Mouse (Mus musculus): ENCODE data around the gene Fam180a. TPM values are rescaled to one million over a fixed set of nuclear protein-coding genes. Genes with fewer than 3 reads are reported as not detected.

Fam180a gene
- total and polyA plus RNA-seq, 2 experiments, result 0.11 to 1.7 TPM

GRCm38 (mm10) chr6:35338640-35339039, 12.7 kb upstream of the Fam180a start:
- TF ChIP-seq POLR2A (IDR thresholded peaks at IDR 0.05; ENCODE audit: extremely low read depth, insufficient read depth, low read length) (no peak), CTCF (IDR thresholded peaks at IDR 0.05; ENCODE audit: low read depth, low read length) (no peak)

DNA sequence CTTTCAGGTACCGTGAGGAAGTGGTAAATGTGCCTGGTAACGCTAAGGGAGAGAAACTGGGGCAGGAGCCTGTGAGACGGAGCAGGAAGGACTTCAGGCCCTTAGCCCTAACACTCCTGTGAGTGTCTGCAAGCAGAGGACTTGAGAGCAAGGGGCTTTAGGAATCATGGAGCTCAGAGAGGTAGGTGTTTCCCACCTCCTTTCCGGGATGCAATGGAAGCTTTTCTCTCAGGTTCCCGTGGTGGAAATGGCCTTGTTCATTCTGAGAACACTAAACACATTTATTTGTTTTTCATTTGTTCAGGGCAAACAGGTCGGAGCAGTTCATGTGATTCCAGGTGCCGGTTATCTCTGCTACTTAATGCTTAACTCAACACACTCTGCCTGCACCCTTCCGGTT, 11.9 kb upstream of the Fam180a start:
- no peaks in the 10 kb centered on the region for H3K79me2 ChIP-seq (ENCODE audit: control insufficient read depth, insufficient read depth, low read length)
- no peak overlapping the region for H3K27ac ChIP-seq (replicated peaks; ENCODE audit: insufficient read depth, low read depth, low read length)
- TF ChIP-seq POLR2A (IDR thresholded peaks at IDR 0.05; ENCODE audit: extremely low read depth, insufficient read depth, low read length), result no peak
- TF ChIP-seq CTCF (IDR thresholded peaks at IDR 0.05; ENCODE audit: low read depth, low read length), result no peak
- DNase-seq (ENCODE audit: extremely low read depth, low read depth, low spot score), result peak; percentile 28
- no peaks in the 10 kb centered on the region for H3K4me1 ChIP-seq (ENCODE audit: control insufficient read depth, insufficient read depth, low read length)
- no peaks in the 10 kb centered on the region for H3K36me3 ChIP-seq (ENCODE audit: control insufficient read depth, insufficient read depth, low read length)
- no peaks in the 10 kb centered on the region for H3K27me3 ChIP-seq (ENCODE audit: control insufficient read depth, insufficient read depth, low read length)
- 49% methylated on average over 8 of the region's 8 CpGs for WGBS
- no peak overlapping the region for H3K4me3 ChIP-seq (ENCODE audit: insufficient read depth, low read depth, low read length)
- H3K9ac ChIP-seq (ENCODE audit: low read depth, low read length), result no peak overlapping the region

More at GRCm38 (mm10) chr6:35338640-35339039, 12.7 kb upstream of the Fam180a start:
- Histone ChIP-seq H3K36me3 (ENCODE audit: control insufficient read depth, insufficient read depth, low read length) (no peaks in the 10 kb centered on the region), H3K79me2 (ENCODE audit: control insufficient read depth, insufficient read depth, low read length) (no peaks in the 10 kb centered on the region), H3K4me3 (ENCODE audit: insufficient read depth, low read depth, low read length) (no peak overlapping the region), H3K27me3 (ENCODE audit: control insufficient read depth, insufficient read depth, low read length) (no peaks in the 10 kb centered on the region), H3K9ac (ENCODE audit: low read depth, low read length) (no peak overlapping the region), H3K27ac (replicated peaks; ENCODE audit: insufficient read depth, low read depth, low read length) (no peak overlapping the region), H3K4me1 (ENCODE audit: control insufficient read depth, insufficient read depth, low read length) (no peaks in the 10 kb centered on the region)
- DNase-seq (ENCODE audit: extremely low read depth, low read depth, low spot score), result no peak
- 59% methylated on average over 3 of the region's 3 CpGs for WGBS

- DNase-seq (ENCODE audit: extremely low read depth, low read depth, low spot score), result peak; percentile 84
- TF ChIP-seq POLR2A (IDR thresholded peaks at IDR 0.05; ENCODE audit: extremely low read depth, insufficient read depth, low read length) (no peak), CTCF (IDR thresholded peaks at IDR 0.05; ENCODE audit: low read depth, low read length) (no peak)
- no peak overlapping the region for H3K4me3 ChIP-seq (ENCODE audit: insufficient read depth, low read depth, low read length)
- H3K27ac ChIP-seq (replicated peaks; ENCODE audit: insufficient read depth, low read depth, low read length), result no peak overlapping the region
- no peak overlapping the region for H3K9ac ChIP-seq (ENCODE audit: low read depth, low read length)
- no peaks in the 10 kb centered on the region for H3K79me2 ChIP-seq (ENCODE audit: control insufficient read depth, insufficient read depth, low read length)
- 17% methylated on average over 5 of the region's 5 CpGs for WGBS
- no peaks in the 10 kb centered on the region for H3K27me3 ChIP-seq (ENCODE audit: control insufficient read depth, insufficient read depth, low read length)
- H3K36me3 ChIP-seq (ENCODE audit: control insufficient read depth, insufficient read depth, low read length), result no peaks in the 10 kb centered on the region
- H3K4me1 ChIP-seq (ENCODE audit: control insufficient read depth, insufficient read depth, low read length), result no peaks in the 10 kb centered on the region
Measured at GRCm38 (mm10) chr6:35335452-35335851, 9.5 kb upstream of the Fam180a start.

- Histone ChIP-seq H3K27me3 (ENCODE audit: control insufficient read depth, insufficient read depth, low read length) (no peaks in the 10 kb centered on the region), H3K36me3 (ENCODE audit: control insufficient read depth, insufficient read depth, low read length) (no peaks in the 10 kb centered on the region), H3K79me2 (ENCODE audit: control insufficient read depth, insufficient read depth, low read length) (no peaks in the 10 kb centered on the region), H3K9ac (ENCODE audit: low read depth, low read length) (no peak overlapping the region), H3K27ac (replicated peaks; ENCODE audit: insufficient read depth, low read depth, low read length) (no peak overlapping the region), H3K4me1 (ENCODE audit: control insufficient read depth, insufficient read depth, low read length) (no peaks in the 10 kb centered on the region), H3K4me3 (ENCODE audit: insufficient read depth, low read depth, low read length) (no peak overlapping the region)
- TF ChIP-seq POLR2A (IDR thresholded peaks at IDR 0.05; ENCODE audit: extremely low read depth, insufficient read depth, low read length) (no peak), CTCF (IDR thresholded peaks at IDR 0.05; ENCODE audit: low read depth, low read length) (peak; percentile 52)
- 83% methylated on average over 4 of the region's 4 CpGs for WGBS
- no peak for DNase-seq (ENCODE audit: extremely low read depth, low read depth, low spot score)
Measured at GRCm38 (mm10) chr6:35334278-35334677, 8.3 kb upstream of the Fam180a start.

- TF ChIP-seq POLR2A (IDR thresholded peaks at IDR 0.05; ENCODE audit: extremely low read depth, insufficient read depth, low read length), result no peak
- no peak for TF ChIP-seq CTCF (IDR thresholded peaks at IDR 0.05; ENCODE audit: low read depth, low read length)
Measured at GRCm38 (mm10) chr6:35333632-35334031, 7.7 kb upstream of the Fam180a start.

GRCm38 (mm10) chr6:35330834-35331233, 4.9 kb upstream of the Fam180a start:
- H3K36me3 ChIP-seq (ENCODE audit: control insufficient read depth, insufficient read depth, low read length), result no peaks in the 10 kb centered on the region
- 60% methylated on average over 6 of the region's 6 CpGs for WGBS
- H3K4me1 ChIP-seq (ENCODE audit: control insufficient read depth, insufficient read depth, low read length), result no peaks in the 10 kb centered on the region
- H3K9ac ChIP-seq (ENCODE audit: low read depth, low read length), result no peak overlapping the region
- no peak overlapping the region for H3K27ac ChIP-seq (replicated peaks; ENCODE audit: insufficient read depth, low read depth, low read length)
- H3K79me2 ChIP-seq (ENCODE audit: control insufficient read depth, insufficient read depth, low read length), result no peaks in the 10 kb centered on the region
- H3K27me3 ChIP-seq (ENCODE audit: control insufficient read depth, insufficient read depth, low read length), result no peaks in the 10 kb centered on the region
- DNase-seq (ENCODE audit: extremely low read depth, low read depth, low spot score), result no peak
- no peak for TF ChIP-seq CTCF (IDR thresholded peaks at IDR 0.05; ENCODE audit: low read depth, low read length)
- no peak for TF ChIP-seq POLR2A (IDR thresholded peaks at IDR 0.05; ENCODE audit: extremely low read depth, insufficient read depth, low read length)
- no peak overlapping the region for H3K4me3 ChIP-seq (ENCODE audit: insufficient read depth, low read depth, low read length)

More at GRCm38 (mm10) chr6:35333632-35334031, 7.7 kb upstream of the Fam180a start:
- Histone ChIP-seq H3K36me3 (ENCODE audit: control insufficient read depth, insufficient read depth, low read length) (no peaks in the 10 kb centered on the region), H3K27me3 (ENCODE audit: control insufficient read depth, insufficient read depth, low read length) (no peaks in the 10 kb centered on the region), H3K4me3 (ENCODE audit: insufficient read depth, low read depth, low read length) (no peak overlapping the region), H3K27ac (replicated peaks; ENCODE audit: insufficient read depth, low read depth, low read length) (no peak overlapping the region), H3K9ac (ENCODE audit: low read depth, low read length) (no peak overlapping the region), H3K4me1 (ENCODE audit: control insufficient read depth, insufficient read depth, low read length) (no peaks in the 10 kb centered on the region), H3K79me2 (ENCODE audit: control insufficient read depth, insufficient read depth, low read length) (no peaks in the 10 kb centered on the region)
- 40% methylated on average over 3 of the region's 3 CpGs for WGBS
- DNase-seq (ENCODE audit: extremely low read depth, low read depth, low spot score), result peak; percentile 62

Data from liver, adult 2 months (tissue).